Mouse (Mus musculus) hematopoietic stem cell, adult 5-6 weeks (primary cell): Measurements from ENCODE around the gene Eif2b5. TPM values are rescaled to one million over a fixed set of nuclear protein-coding genes. Genes with fewer than 3 reads are reported as not detected.
"Not testable (repeated sequence)": the region's sequence is repeated elsewhere in the genome, so short reads cannot be mapped to it uniquely, and the experiment has no call there.

Source experiments
- ATAC-seq, 2 experiments: fragments of 125-278 bp in 1 of 2; replicated peaks in 1 of 2; 2 replicates each; pipeline ENCODE4 v1.8.0; 2016 to 2017; ENCODE audit warnings: inconsistent platforms in 2 of 2, mild to moderate bottlenecking in 2 of 2, moderate number of reproducible peaks in 2 of 2, low read depth in 1 of 2, moderate TSS enrichment in 1 of 2; ENCODE audit not compliant: low FRiP score in 2 of 2, poor library complexity in 2 of 2, severe bottlenecking in 2 of 2, insufficient read depth in 1 of 2, low TSS enrichment in 1 of 2
- total RNA-seq: library from RNA; stranded (forward); fragments of 172-1452, 232-1000 nt; gene quantifications from 2 replicates; pipeline ENCODE4 v1.2.3, GENCODE M21; 2017

The Eif2b5 gene
- total RNA-seq = 67.2 and 69.9 TPM in 2 replicates

DNA sequence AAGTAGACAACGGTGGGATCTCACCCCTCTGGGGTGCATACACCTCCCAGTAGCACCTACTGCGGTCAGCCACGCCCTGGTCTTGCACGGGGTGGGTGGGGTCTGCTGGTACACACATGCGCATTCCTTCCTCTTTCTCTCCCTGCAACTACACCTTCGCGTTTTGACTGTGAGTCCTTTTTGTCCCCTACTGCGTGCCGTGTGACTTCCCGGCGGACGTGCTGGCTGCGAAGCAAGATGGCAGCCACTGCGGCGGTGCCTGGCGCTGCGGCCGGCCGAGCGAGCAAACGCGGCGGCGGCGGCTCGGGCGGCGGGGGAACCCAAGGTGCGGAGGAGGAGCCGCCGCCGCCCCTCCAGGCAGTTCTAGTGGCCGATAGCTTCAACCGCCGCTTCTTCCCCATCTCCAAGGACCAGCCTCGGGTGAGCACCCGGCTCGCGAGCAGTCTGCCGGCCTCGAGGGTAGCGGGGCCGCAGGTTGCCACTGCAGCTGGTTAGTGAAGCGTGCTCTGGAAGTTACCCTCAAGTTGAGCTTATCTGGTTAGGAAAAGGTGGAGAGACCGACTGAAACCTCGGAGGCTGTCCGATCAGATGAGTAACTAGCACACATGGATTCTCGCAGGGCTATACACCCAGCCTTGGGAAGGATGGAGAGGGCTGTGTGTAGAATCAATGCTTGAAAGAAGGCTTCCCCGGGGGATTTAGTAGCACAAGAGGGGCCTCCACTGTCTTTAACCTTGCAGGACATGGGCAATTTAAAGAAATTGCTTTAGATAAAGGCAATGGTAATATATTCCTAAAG is at the start of gene Eif2b5:
Gene Eif2b5 (plus strand): TSS at position 141 of the 799 bp plus-strand sequence.
- ATAC-seq = peak; percentile 94 to 95

DNA sequence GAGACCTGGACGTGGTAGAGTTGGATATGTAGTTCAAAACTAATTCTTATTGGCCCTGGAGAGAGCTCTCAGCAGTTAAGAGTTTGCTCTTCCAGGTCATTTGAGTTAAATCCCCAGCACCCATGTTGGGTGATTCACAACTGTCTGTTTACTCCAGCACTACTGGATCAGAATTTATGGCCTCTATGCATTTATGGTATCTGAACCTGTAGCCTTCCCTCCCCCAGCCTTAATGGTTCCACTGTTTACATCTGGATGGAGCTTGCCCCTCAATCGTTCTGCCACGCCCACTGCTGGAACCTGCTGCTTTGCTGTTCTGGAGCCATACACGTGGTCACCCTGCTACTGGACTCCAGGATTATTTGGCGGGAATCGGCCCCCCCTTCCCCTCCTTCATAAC is 46.8 kb upstream of the Eif2b5 start:
- no peak for ATAC-seq

DNA sequence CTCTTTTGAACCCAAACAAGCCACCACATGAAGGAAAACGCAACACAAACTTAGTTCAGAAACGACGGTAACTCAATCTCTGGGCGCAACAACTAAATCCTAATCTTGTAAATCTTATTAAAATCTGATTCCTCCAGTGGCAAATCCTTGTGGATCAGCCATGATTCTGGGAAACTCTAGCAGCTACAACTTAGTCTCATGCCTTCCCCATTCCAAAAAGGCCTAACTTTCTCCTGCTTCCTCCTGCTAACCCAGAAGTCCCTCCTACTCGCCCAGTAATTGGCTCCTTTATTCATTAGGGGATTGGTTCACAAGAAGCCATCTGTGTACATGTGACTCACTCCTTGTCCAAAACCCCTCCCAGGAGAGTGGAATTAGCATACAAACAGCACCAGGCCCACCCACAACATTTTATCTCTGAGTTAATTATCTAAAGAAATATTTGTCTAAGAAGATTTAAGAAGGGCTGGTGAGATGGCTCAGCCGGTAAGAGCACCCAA is 44.4 kb upstream of the Eif2b5 start:
- no peak for ATAC-seq

DNA sequence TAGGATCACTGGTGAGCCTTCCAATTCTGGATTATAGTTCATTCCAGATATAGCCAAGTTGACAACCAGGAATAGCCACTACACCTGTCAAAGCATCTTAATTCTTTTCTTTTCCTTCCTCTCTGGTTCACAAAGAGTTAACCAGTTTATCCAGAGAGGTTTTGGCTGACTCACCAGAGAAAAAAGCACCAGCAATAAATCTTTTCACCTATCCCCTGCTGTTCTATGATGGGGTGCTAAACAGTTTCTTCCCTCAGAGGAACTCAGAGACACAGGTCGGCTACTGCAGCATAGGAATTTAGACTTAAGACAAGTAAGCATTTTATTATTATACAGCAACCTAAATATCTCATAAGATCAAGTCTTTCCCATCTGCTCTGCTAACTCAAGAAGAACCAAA is 42.5 kb upstream of the Eif2b5 start:
- ATAC-seq = no peak

DNA sequence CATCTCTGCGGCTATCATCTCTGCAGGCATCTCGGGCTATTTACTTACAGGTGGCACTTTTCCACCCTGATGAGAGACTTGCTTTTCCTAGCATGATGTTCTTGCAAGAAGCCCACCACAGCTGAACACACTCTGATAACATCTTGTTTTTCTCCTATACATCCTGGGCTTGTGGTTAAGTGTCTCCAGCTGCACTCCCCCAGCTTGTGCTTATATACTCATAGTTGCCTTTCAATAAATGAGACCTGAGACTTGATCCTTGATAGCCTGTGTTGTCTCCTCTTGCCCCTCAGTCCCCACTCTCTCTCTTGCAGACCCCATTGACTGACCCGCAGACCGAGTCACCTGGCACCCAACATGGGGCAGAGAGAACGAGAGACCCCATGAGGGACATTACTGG is 39.9 kb upstream of the Eif2b5 start:
- not testable (repeated sequence) for ATAC-seq

DNA sequence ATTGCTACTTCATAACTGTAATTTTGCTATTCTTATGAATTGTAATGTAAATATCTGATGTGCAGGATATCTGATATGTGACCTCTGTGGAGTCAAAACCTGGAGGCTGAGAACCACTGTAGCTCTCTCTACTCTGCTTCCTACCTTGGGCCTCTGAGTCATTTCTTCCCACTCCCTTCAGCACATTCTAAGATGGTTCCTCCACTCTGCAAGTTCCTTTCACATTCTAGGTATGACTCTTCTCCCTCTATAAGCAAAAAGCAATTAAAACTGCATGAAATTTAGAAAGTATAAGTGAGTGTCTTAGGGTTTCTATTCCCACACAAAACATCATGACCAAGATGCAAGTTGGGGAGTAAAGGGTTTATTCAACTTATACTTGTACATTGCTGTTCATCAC is 33.9 kb upstream of the Eif2b5 start:
- no peak for ATAC-seq

DNA sequence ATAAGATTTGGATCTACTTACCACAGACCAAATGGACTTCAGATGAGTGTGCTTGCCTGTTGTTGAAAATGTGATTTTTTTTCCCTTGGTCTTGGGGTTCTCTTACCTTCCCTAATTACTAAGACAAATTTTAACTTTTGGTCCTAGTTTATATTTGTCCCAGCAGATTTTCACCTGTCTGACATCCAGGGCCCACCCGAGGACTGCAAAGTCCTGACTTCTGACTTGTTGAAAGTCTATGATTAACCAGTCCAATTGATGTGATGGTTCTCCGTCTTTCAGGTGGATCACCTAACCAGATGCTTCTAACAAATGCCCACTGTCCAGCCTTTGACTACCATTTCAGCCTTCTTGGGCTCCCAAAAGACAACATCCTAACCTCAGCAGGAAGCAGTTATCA is 27.6 kb upstream of the Eif2b5 start:
- no peak for ATAC-seq

DNA sequence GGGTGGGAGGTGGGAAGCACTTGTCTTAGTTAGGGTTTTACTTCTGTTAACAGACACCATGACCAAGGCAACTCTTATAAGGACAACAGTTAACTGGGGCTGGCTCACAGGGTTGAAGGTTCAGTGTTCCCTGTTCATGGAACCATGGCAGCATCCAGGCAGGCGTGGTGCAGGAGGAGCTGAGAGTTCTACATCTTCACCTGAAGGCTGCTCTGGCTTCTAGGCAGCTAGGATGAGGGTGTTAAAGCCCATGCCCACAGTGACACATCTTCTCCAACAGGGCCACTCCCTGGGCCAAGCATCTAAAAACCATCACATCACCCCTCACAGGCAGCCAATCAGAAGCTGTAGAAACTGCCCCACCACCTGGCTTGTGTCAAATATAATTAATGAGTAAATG is 26.9 kb upstream of the Eif2b5 start:
- no peak for ATAC-seq

DNA sequence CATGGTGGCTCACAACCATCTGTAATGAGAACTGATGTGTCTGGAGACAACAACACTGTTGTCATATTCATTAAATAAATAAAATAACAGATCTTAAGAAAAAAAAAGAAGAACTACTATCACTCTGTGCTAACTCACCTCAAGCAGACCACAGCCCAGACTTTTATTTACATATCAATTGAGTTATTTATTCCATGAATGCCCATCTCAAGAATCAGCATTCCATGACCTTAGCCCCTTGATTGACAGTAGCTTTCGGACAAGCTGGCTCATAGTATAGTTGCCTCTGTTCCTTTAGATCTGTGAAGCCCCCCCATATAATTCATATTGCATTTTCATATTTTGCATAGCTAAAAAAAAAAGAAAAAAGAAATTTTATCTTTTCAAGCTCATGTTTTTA is 24.9 kb upstream of the Eif2b5 start:
- ATAC-seq = no peak

DNA sequence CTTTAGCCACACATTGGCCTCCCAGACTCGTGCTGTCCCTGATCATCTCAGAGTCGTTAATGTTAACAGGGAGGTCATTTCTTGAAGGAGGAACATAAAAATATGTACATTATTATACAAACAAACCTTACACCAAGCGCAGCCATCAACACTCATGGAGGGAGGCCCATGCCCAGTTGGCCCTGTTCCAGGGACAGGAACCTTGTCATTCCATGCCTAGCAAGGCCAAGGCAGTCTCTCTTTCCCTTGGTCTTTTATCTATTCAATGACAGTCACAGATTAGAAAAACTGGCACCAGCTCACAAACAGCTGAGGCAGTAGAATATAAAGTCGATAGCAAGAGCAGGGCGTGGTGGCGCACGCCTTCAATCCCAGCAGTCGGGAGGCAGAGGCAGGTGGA is 24.4 kb upstream of the Eif2b5 start:
- ATAC-seq = no peak

DNA sequence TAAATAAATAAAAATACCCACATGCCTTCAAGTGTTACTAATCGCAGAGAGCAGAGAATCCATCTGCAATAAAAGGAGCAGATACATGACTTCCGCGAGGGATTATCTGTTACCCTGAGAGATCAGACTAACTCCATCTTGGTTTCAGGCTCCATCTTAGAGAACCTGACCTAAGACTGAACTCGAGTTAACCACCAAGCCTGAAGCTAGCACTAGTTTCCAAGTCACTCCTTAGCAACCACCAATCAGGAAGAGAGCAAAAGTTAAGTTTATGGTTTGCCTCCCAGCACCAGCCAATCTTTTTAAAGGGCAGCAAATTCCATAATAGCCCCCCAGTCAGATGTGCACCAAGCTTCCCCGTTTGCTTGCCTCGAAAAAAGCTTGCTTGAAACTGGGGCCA is 23.8 kb upstream of the Eif2b5 start:
- no peak for ATAC-seq

DNA sequence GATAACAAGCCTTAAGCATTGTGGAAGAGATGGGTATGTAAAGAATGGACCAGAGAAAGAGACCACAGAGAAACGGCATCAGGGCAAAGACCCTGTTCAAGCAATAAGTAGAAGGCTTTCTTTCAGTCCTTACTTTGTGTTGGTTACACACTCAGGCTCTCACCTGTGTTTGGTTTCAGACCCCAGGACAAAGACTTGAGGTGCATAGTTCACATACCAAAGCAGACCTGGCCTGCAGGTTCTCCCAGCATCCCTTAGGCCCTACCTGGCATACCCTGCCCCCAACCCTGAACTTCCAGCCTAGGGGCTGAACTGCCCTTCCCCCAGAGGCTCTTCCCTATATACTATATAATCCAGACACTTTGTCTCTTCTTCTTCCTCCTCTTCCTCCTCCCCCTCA is 23.3 kb upstream of the Eif2b5 start:
- no peak for ATAC-seq

DNA sequence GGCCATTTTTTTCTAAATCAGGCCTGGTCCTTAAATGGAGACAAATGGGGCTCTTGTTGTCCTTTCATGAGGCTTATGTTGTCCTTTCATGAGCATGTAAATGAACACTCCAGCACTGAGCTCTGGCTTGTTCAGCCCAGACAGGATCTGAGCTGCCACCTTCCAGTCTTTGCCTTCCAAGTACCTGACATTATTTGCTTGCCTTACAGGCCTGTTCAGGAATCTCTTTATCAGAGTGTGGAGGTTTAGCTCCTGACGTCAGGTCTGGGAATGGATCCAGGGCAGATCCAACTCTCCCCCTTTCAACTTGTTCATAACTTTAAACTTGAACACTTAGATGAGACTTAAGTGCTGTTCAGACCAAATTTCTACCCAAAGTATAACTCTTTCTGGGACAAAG is 21.8 kb upstream of the Eif2b5 start:
- ATAC-seq = no peak

DNA sequence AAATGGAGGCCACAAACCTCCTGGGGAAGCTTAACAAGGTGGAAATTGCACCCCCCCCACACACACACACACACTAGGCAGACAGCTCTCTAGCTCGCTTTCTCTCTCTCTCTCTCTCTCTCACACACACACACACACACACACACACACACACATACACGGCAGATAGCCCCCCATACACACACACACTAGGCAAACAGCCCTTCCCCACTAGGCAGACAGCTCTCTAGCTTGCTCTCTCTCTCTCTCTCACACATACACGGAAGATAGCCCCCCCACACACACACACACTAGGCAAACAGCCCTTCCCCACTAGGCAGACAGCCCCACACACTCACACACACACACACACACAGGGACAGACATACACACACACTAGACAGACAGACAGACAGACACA is 21.3 kb upstream of the Eif2b5 start:
- no peak for ATAC-seq

DNA sequence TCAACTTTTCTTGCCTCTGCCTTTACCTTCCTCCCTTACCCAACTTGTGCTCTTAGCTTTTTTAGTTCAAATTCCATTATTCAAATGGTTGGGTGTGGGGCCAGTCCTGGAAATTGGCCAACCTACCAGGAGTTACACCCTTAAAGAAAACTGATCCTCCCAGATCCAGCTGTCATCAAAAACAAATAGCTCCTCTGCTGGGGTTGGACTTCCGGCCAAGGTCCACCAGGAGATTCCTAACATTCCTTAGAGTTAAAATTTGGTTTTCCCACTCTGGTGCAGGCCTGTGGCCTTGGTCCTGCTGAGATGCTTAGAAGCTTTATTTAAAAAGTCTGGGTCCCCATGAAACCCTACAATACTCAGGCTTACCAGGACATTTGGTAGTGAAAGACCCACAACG is 20.1 kb upstream of the Eif2b5 start:
- no peak for ATAC-seq

DNA sequence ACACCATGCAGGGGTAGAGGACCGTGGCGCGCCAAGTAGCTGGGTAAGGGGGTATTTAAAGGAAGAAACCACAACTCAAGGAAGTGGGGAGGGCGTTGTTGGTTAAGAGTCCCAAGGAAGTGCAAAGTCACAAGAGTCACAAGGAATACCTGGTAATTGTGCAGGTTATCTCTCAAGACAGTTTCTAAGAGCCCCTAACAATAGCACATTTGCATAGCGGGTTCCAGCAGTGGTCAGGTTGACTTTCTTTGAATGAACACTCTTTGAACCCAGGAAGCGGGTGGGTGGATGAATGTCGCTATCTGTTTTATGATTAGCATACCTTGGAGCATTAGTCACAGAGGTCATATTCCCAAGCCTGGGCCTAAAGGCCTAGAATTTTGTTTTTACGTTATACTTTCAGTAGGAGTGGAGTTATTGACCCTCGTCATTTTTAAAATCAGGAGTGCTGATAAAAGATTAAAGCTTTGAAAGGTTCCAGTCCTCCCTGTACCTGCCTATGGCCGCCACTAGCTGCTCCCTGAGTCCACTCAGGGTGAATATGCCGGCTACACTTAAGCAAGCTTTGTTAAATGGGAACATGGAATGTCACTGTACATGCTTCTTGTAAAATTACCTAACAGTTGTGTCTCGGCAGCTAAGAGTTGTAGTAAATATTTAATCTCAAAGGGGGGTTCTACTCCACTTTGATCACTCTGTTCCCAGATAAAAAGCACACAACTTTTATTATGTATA is 19.4 kb upstream of the Eif2b5 start:
- ATAC-seq = not testable (repeated sequence)

DNA sequence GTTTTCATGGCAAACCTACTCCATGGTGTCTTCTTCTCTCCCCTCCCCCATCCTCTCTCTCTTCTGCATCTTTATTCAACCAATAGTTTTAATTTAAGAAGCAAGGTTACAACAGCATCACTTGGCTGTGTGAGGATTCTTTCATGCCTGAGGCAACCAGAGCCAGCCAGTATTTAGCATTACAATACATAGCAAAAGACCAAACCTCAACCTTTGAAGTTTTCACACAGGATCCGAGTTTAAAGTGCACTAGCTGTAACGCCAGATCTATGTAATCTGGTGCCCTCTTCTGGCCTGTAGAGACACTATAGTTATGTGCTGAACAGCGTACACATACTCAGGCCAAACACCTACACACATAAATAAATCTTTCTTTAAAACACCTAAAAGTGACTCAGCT is 18.5 kb upstream of the Eif2b5 start:
- ATAC-seq = 0 out of 4 replicates have a peak, but pooled peaks have one; percentile 37 to 39

DNA sequence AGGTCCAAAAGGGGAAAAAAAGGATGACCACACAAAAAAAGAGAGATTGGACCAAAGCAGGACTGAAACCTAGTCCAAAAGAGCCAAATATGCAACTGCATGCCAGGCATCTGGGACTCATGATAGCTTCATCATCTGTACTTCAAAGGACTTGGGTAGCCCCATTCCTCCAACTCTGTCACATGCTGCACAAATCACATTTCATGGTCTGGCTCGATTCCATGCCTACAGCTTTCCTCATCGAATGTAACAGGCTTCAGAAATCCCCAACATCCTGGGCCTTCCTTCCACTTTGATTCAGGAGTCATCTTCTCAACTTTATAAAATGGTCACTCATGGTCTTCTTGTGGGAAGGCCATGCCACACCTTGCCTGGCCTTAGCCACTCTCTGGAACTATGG is 16.9 kb upstream of the Eif2b5 start:
- ATAC-seq = no peak

DNA sequence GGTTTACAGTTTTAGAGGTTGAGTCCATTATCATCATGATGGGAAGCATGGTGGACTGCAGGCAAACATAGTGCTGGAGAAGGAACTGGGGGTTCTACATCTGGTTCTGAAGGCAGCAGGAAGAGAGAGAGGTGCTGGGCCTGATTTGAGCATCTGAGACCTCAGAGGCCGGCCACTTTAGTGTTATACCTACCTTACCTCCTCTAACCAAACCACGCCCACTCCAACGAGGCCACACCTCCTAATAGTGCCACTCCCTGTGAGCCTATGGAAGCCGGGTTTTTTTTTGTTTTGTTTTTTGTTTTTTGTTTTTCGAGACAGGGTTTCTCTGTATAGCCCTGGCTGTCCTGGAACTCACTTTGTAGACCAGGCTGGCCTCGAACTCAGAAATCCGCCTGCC is 14.9 kb upstream of the Eif2b5 start:
- not testable (repeated sequence) for ATAC-seq
